Mouse (Mus musculus) liver (tissue): ENCODE data around the gene Methig1.
"Not testable (repeated sequence)": the region's sequence is repeated elsewhere in the genome, so short reads cannot be mapped to it uniquely, and the experiment has no call there.

Experiments
- DNase-seq: peaks from one replicate; pipeline ENCODE4 v3.0.0-alpha.2; 2020; ENCODE audit warnings: mixed read lengths

Gene Methig1

DNA sequence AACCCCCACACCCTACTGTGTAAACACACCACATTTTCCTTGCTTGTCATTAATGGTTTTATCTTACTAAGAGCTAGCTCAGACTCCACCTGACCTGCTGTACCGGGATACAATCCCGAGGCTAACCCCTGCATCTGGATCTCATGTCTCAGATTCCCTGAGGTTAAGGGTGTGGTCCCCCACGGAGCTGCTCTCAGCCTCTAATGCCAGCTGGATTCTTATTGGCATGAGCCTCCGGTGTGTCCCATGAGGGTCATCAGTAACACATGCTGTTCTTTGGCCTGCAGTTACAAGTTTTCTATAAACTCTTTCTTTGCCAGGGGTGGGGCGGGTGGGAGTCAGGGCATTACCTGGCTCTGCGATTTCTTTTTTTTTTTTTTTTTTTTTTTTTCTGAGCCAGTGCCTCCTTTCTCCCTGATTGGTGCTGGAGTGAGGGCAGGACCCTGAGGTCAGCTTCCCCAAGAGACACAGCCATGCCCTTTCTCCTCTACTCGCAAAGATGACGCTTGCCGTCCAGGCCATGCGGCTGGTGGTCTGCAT is at the start of gene Methig1, which contains the start of gene Mettl7a2:
Gene Methig1 (plus strand): TSS at position 439 of the 540 bp plus-strand sequence.
Gene Mettl7a2 (plus strand): TSS at position 490 of the 540 bp plus-strand sequence.
- no peak for DNase-seq

GRCm38 (mm10) chr15:100303428-100304018 is 49.4 kb upstream of the Methig1 start:
- no peak for DNase-seq

DNA sequence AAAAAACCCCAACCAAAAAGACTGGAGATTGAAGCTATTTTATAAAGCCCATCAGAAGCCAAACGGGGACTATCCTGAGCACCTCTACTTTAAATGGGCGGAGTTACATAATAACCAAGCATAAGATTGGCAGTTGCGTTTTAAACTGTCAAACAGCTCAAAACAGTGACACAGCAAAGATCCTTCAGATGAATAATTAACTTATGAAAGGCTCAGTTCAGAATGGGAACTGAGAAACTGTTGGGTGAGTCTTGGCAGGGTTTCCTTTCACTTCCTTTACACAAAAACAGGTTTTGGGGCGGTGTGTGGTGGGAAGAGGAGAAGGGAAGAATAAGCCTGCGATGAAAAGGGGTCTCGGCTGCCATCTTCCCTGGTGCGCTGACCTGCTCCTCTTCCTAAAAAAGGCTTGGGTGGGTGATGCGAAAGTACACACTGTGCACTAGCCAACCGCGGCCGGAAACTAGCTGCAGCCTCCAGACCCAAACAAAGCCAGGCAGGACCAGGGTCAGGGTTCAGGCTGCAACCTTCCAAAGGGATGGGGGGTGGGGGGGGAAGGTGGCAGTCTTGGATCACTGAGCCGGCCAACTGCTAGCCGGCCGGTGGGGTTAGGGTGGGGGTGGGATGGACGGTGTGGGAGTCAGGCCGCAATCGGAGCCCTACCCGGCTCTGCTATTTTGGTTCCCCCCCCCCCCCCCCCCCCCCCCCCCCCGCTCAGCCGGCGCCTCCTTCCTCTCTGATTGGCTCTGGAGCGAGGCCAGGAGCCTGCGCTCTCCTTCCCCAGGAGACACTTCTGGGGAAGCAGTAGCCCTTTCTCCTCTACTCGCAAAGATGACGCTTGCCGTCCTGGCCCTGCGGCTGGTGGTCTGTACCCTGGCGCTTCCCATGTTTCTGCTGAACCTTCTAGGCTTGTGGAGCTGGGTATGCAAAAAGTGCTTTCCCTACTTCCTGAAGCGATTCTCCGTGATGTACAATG is 48.6 kb upstream of the Methig1 start, which contains the start of gene Mettl7a1:
Gene Mettl7a1 (plus strand): TSS at position 122 of the 973 bp plus-strand sequence.
- peak; percentile 84 for DNase-seq

DNA sequence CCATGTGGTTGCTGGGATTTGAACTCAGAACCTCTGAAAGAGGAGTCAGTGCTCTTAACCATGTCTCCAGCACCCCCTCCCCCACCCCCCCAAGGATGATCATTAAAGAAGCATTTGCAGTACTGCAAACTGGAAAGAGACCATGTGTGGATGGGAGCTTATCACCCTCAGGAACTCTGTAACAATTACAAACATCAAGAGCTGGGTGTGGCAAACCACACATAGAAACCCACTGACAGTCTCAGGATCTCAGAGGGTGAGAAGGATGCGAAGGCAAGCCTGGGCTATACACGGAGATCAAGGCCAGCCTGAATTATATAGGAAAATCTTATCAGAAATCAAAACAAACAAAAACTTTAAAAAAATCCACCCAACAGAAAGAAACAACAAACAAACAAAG is 46.7 kb upstream of the Methig1 start:
- DNase-seq: no peak

DNA sequence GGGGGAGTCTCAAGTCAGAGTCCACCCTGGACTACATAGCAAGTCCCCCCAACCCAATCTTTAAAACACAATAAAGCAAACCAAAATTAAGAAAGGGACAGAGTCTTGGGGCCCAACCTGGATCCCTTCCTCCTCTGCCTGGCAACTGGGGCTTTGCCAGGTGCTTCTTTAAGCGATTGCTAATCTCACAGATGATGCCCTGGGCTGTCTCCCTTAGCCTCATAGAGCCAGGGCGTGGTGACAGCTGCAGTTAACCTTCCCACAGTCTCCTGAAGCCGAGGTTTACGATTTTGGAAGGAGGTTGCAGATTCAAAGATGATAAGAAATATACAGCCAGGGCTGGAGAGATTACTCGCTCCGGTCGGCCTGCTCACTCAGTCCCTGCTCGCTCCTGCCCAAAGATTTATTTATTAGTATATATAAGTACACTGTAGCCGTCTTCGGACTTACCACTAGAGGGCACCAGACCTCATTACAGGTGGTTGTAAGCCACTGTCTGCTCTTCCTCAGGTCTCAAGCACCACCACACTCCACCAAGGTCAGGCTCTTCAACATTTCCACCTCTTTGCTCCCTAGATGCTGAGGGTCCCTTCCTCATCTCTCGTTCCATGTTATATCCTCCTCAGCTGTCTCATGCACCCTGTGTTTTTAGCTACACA is 45.4 kb upstream of the Methig1 start:
- DNase-seq: peak; percentile 71

DNA sequence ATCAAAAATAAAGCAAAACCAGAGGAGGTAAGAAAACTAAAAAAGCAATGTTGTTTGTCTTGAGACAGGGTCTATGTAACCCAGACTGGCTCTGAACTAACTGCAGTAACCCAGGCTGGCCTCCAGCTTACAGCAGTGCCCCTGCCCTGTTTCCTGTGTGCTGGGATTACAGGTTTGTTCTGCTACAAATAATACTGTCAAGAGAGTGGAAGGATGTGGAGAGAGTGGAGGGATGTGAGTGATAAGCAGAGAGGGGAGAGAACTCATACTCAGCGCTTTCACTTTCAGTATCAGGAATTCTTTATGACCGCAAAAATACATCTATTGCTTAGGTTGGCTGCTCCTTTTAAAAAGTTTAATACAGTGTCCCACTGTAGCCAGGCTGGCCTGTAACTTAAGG is 40.6 kb upstream of the Methig1 start:
- no peak for DNase-seq

GRCm38 (mm10) chr15:100314448-100315145 is 38.4 kb upstream of the Methig1 start:
- DNase-seq: no peak

DNA sequence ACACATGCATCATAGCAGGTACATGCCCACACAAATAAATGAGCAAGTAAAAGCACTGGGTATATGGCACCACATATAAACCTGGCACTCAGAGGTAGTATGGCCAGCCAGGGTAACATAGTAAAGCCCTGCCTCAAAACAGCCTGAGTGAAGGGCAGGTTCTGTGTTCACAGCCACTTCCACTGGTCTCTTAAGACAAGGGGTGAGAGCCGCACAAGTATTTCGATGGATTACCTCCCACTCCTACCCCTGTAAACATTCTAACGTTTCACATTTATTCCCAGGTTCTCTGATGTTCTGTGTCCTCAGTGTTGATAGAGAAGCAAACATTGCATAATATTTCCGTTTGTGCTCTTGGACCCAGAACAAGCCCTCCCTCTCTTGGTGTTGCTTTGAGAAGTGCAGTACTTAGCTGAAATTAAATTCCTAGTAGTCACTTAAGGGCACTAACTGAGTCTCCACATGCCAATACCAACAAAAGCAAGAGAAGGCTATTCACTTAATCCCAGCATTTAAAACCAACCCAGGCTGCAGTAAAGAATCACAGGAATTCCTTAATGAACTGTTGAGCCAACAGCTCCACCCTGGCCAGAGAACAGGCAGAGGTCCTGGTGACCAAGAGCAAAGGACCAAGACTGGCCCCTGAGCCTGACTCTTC is 34.8 kb upstream of the Methig1 start:
- not testable (repeated sequence) for DNase-seq

DNA sequence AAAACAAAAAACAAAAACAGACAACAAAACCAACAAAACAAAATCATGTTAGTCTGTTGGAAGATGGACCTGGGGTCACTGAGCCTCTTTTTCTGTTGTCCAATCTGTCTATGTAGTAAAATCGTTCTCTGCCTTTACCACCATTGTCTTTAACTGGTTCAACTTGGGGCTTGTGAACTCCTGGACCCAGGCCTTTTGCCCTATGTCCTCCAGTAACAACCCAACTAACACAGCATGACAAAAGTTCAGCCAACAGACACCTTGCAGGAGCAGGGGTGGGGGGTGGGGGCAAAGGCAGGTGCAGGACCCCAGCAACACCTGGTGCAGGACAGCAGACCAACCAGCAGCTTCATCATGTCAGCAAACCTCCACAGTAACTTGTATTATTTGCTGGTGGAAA is 33.1 kb upstream of the Methig1 start:
- DNase-seq: no peak

DNA sequence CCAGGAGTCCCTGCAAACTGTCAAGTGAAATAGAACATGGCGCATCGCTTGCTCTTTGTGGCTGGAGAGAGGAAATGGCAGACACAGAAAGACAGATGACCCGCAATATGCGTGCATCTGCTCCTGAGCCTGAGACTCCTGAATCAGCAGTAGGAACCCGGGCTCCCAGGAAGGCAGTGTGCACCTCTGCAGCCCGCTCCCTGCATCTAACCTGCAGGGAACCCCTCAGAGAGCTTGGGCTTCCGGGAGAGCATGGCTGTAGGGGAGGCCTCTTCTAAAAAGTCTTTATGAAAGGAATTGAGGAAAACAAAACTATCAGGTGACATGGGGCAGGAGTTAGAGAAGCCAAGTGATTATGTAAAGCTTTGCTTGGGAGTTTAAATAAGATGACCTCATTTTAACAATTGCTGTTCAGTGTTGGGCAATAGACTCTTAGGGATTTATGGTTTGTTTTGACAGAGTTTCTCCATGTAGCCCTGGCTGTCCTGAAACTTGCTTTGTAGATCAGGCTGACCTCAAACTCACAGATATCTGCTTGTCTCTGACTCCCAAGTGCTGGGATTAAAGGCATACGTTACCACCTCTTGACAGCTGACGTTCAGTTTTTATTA is 32.5 kb upstream of the Methig1 start:
- DNase-seq: no peak

GRCm38 (mm10) chr15:100321134-100321533 is 31.8 kb upstream of the Methig1 start:
- peak; percentile 47 for DNase-seq

GRCm38 (mm10) chr15:100324021-100324591 is 28.8 kb upstream of the Methig1 start:
- DNase-seq: peak; percentile 59

DNA sequence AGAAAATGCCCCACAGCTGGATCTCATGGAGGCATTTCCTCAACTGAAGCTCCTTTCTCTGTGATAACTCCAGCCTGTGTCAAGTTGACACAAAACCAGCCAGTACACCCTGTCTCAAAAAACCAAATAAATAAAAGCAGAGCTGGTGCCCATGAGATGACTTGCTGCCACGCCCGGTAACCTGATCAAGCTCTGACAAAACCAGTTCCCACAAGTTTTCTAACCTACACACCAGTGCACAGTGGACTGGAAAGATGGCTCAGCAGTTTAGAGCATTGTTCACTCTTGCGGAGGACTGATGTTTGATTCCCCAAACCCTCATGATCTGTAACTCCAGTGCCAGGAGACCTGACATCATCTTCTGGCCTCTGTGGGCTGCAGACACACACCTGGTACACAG is 27.7 kb upstream of the Methig1 start:
- DNase-seq: no peak

- not testable (repeated sequence) for DNase-seq
These were observed 24.9 kb upstream of the Methig1 start for GRCm38 (mm10) chr15:100328089-100328488.

DNA sequence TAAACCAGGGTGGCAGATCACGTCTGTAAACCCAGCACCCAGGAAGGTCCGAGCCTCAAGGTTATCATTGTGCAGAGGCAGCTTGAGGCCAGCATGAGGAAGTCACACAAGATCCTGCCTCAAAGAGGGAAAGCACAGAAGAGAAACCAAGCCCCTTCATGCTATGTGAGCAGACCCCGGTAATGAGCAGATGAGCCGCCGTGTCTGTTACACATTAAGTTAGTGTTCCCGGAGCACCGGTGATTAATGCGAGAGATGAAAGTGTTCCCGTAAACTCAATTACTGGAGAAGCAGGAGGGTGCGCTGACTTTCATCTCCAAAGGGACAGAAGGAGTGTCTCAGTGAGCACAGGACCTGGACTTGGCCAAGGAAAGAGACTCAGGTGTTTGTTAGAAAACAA is 23.6 kb upstream of the Methig1 start:
- not testable (repeated sequence) for DNase-seq

GRCm38 (mm10) chr15:100330739-100331138 is 22.2 kb upstream of the Methig1 start:
- no peak for DNase-seq

DNA sequence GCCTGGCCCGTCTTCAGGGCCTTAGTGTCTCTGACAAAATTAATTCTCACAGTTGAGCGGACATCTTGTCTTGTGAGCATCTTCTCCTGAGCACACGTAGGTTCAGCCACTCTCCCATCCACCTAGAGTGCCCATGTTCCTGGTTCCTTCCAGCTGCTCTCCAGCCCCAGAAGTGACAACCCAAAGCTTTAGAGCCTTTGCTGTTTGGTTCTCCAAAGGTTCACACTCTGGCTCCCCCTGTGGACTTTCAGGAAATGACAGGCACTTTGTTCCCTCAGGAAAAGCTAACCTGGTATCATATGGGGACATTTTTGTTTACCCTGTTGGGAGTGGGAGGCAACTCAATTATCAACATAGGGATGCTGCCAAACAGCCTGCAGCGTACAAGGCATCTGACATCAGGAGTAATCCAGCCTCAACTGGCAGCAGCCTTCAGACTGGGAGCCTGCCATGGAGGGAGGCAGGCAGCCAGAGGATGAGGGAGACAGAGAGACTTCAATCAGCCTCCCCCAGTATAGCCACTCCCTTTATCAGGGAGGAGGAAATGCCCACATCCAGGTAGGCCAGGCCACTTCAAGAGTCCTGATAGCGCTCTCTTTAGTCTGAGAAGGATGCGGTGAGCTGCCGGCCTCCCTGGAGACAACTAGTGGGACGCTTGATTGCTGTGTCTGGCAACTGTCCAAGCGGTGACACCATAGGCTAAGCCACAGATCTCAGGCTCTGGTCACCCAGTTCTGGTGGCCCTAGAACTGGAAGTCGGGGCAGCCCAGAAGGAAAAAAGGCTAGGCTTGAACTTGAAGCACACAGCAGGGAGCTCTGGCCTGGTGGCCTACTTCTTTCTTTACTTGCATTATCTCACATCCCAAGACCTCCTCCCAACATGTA is 20.6 kb upstream of the Methig1 start:
- not testable (repeated sequence) for DNase-seq

GRCm38 (mm10) chr15:100334629-100335028 is 18.3 kb upstream of the Methig1 start, which contains the start of gene Mettl7a3:
Mettl7a3 (plus strand) TSS chr15:100334929.
- DNase-seq: no peak

DNA sequence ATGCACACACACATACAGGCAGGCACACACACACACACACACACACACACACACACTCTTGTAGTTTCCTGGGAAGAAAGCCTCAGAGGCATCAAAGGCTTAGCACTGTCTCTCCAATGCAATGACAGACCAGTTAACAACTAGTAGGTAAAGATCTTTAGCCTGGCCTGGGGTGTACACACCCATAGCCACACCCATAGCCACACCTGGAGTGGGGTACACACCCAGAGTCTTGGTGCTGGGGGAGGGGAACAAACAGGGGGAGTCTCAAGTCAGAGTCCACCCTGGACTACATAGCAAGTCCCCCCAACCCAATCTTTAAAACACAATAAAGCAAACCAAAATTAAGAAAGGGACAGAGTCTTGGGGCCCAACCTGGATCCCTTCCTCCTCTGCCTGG is 15.6 kb upstream of the Methig1 start:
- DNase-seq: not testable (repeated sequence)

DNA sequence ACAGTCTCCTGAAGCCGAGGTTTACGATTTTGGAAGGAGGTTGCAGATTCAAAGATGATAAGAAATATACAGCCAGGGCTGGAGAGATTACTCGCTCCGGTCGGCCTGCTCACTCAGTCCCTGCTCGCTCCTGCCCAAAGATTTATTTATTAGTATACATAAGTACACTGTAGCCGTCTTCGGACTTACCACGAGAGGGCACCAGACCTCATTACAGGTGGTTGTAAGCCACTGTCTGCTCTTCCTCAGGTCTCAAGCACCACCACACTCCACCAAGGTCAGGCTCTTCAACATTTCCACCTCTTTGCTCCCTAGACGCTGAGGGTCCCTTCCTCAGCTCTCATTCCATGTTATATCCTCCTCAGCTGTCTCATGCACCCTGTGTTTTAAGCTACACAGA is 15.1 kb upstream of the Methig1 start:
- peak; percentile 61 for DNase-seq
